ENCODE assay signal across 17 mouse cellular contexts in the genomic region with DNA sequence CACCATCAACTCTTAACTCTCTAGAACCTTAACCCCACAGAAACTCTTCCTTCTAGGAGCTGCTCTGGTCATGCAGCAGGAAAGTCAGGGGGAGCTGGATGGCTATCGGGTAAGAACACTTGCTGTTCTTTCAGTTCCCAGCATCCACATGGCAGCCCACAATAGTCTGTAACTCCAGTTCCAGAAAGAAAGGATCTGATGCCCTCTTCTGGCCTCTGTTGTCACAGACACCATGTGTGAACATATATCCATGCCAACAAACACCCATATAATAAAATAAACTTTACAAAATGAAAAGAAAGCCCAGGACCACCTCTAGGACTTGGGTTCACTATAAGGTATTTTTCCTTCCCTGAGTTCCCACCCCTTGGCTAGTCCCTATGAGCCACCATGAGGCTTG. TPM values are rescaled to one million over a fixed set of nuclear protein-coding genes. Genes with fewer than 3 reads are reported as not detected.
DNase-seq lines count a peak whose midpoint lies in the region; ATAC-seq and TF ChIP-seq lines count a peak whose summit lies in the region.
"Had no signal": no experiment of that assay in that cellular context is flagged by ENCODE, and none has a peak within 500 bp of the region (broad histone marks: within the 10 kb centered on the region; RNA-seq: fewer than 3 reads in every experiment).

No protein-coding gene starts in this region.

- TF ChIP-seq EP300 in lung, postnatal 0 days (IDR thresholded peaks at IDR 0.05): no peak

- TF ChIP-seq POLR2A in cortical plate, adult 2 months (IDR thresholded peaks at IDR 0.05; ENCODE audit: extremely low read depth, insufficient read depth, low read length): no peak

- H3K27ac ChIP-seq in forebrain, postnatal 0 days (ENCODE audit: low read depth, low read length): no peak overlapping the region
- H3K27ac ChIP-seq in forebrain, embryonic 10.5 days: no peak overlapping the region
- no peak overlapping the region for H3K27ac ChIP-seq in kidney, embryonic 16.5 days (ENCODE audit: low read length)
- no peak overlapping the region for H3K27ac ChIP-seq in lung, postnatal 0 days (ENCODE audit: low read length)
- no peak overlapping the region for H3K27ac ChIP-seq in cortical plate, adult 2 months (ENCODE audit: insufficient read depth, low read length)
- H3K27ac ChIP-seq: embryonic facial prominence, embryonic 15.5 days; forebrain, embryonic 12.5 days; liver, embryonic 12.5 days had no signal

- H3K27me3 ChIP-seq in forebrain, postnatal 0 days (ENCODE audit: insufficient read depth, low read length): no peaks in the 10 kb centered on the region
- H3K27me3 ChIP-seq in forebrain, embryonic 10.5 days (ENCODE audit: poor library complexity, severe bottlenecking): no peaks in the 10 kb centered on the region
- H3K27me3 ChIP-seq in kidney, embryonic 16.5 days (ENCODE audit: insufficient read depth, low read length): no peaks in the 10 kb centered on the region
- no peaks in the 10 kb centered on the region for H3K27me3 ChIP-seq in lung, postnatal 0 days (replicated peaks; ENCODE audit: insufficient read depth, low read length)
- H3K27me3 ChIP-seq: embryonic facial prominence, embryonic 15.5 days; forebrain, embryonic 12.5 days; heart, embryonic 15.5 days had no signal

- H3K36me3 ChIP-seq in forebrain, postnatal 0 days (ENCODE audit: insufficient read depth): peaks cover 20% of the 10 kb centered on the region
- H3K36me3 ChIP-seq in forebrain, embryonic 10.5 days (replicated peaks): peaks cover 58% of the 10 kb centered on the region
- peaks cover 14% of the 10 kb centered on the region; the same call in 1 of the 2 replicates for H3K36me3 ChIP-seq in kidney, embryonic 16.5 days (ENCODE audit: insufficient read depth, low read length)
- no peaks in the 10 kb centered on the region for H3K36me3 ChIP-seq in lung, postnatal 0 days (ENCODE audit: insufficient read depth, low read length)
- H3K36me3 ChIP-seq: heart, embryonic 15.5 days; liver, embryonic 12.5 days had no signal

- ATAC-seq in forebrain, postnatal 0 days: no peak
- no peak for ATAC-seq in kidney, embryonic 16.5 days (ENCODE audit: low FRiP score, low TSS enrichment)
- ATAC-seq in lung, postnatal 0 days: no peak
- ATAC-seq: liver, embryonic 12.5 days had no signal

- no peak overlapping the region for H3K4me2 ChIP-seq in forebrain, postnatal 0 days (ENCODE audit: low read depth)
- no peak overlapping the region for H3K4me2 ChIP-seq in kidney, embryonic 16.5 days (replicated peaks; ENCODE audit: low read depth, low read length)
- H3K4me2 ChIP-seq in lung, postnatal 0 days (replicated peaks; ENCODE audit: low read depth, low read length): no peak overlapping the region
- H3K4me2 ChIP-seq: embryonic facial prominence, embryonic 15.5 days; forebrain, embryonic 12.5 days; heart, embryonic 15.5 days; liver, embryonic 12.5 days had no signal

- H3K4me3 ChIP-seq in forebrain, postnatal 0 days (ENCODE audit: low read depth, low read length): no peak overlapping the region
- no peak overlapping the region for H3K4me3 ChIP-seq in forebrain, embryonic 10.5 days
- no peak overlapping the region for H3K4me3 ChIP-seq in kidney, embryonic 16.5 days (ENCODE audit: low read length)
- no peak overlapping the region for H3K4me3 ChIP-seq in lung, postnatal 0 days (ENCODE audit: low read depth, low read length)
- H3K4me3 ChIP-seq in cortical plate, adult 2 months (ENCODE audit: insufficient read depth, low read length): no peak overlapping the region
- H3K4me3 ChIP-seq: embryonic facial prominence, embryonic 15.5 days; forebrain, embryonic 12.5 days; heart, embryonic 15.5 days; liver, embryonic 12.5 days had no signal

- no peak overlapping the region for H3K9ac ChIP-seq in forebrain, postnatal 0 days
- H3K9ac ChIP-seq in kidney, embryonic 16.5 days (replicated peaks; ENCODE audit: low read length): no peak overlapping the region
- H3K9ac ChIP-seq in lung, postnatal 0 days (replicated peaks; ENCODE audit: low read depth): no peak overlapping the region
- H3K9ac ChIP-seq: embryonic facial prominence, embryonic 15.5 days; forebrain, embryonic 12.5 days; heart, embryonic 15.5 days; liver, embryonic 12.5 days had no signal

- peaks cover 12% of the 10 kb centered on the region; the same call in 1 of the 2 replicates for H3K4me1 ChIP-seq in forebrain, postnatal 0 days (ENCODE audit: insufficient read depth)
- H3K4me1 ChIP-seq in forebrain, embryonic 10.5 days: peaks cover 17% of the 10 kb centered on the region; the same call in 1 of the 2 replicates
- H3K4me1 ChIP-seq in kidney, embryonic 16.5 days (ENCODE audit: insufficient read depth, low read length): peaks cover 35% of the 10 kb centered on the region
- H3K4me1 ChIP-seq in lung, postnatal 0 days (ENCODE audit: insufficient read depth, low read depth, low read length): peaks cover 34% of the 10 kb centered on the region
- H3K4me1 ChIP-seq in cortical plate, adult 2 months (ENCODE audit: control insufficient read depth, insufficient read depth, low read length): peaks cover 35% of the 10 kb centered on the region
- H3K4me1 ChIP-seq: liver, embryonic 12.5 days had no signal

- 58% methylated on average over 1 of the region's 1 CpGs for WGBS in forebrain, postnatal 0 days
- 86% methylated on average over 1 of the region's 1 CpGs for WGBS in forebrain, embryonic 10.5 days
- 60% methylated on average over 1 of the region's 1 CpGs for WGBS in kidney, embryonic 16.5 days
- WGBS in lung, postnatal 0 days: 65% methylated on average over 1 of the region's 1 CpGs

- peak; percentile 32 for TF ChIP-seq CTCF in forebrain, postnatal 0 days (IDR thresholded peaks at IDR 0.05; ENCODE audit: low read depth)
- peak; percentile 58 for TF ChIP-seq CTCF in lung, postnatal 0 days (IDR thresholded peaks at IDR 0.05)
- 0 out of 2 replicates have a peak, but pooled peaks have one; percentile 3 for TF ChIP-seq CTCF in cortical plate, adult 2 months (IDR thresholded peaks at IDR 0.05; ENCODE audit: extremely low read depth, insufficient read depth, low read length)

- no peaks in the 10 kb centered on the region for H3K9me3 ChIP-seq in forebrain, postnatal 0 days (ENCODE audit: low read length)
- no peaks in the 10 kb centered on the region for H3K9me3 ChIP-seq in forebrain, embryonic 10.5 days
- H3K9me3 ChIP-seq in kidney, embryonic 16.5 days (ENCODE audit: low read length): no peaks in the 10 kb centered on the region
- no peaks in the 10 kb centered on the region for H3K9me3 ChIP-seq in lung, postnatal 0 days (ENCODE audit: low read length)
- H3K9me3 ChIP-seq: embryonic facial prominence, embryonic 15.5 days; forebrain, embryonic 12.5 days; heart, embryonic 15.5 days; liver, embryonic 12.5 days had no signal

- no peak for DNase-seq in forebrain, postnatal 0 days
- DNase-seq in forebrain, embryonic 10.5 days (ENCODE audit: extremely low spot score, low spot score): no peak
- DNase-seq in kidney, adult 9 months: peak; percentile 39
- peak; percentile 34 for DNase-seq in lung, postnatal 0 days (ENCODE audit: low spot score)
- no peak for DNase-seq in lung, adult 18-20 months
- no peak for DNase-seq in thymus, postnatal 0 days (ENCODE audit: low spot score)
- DNase-seq: adrenal gland, postnatal 36 days; cerebellum, adult 9-10 months; layer of hippocampus, postnatal 36 days; left cerebral cortex, postnatal 4 days; midbrain, embryonic 14.5 days had no signal

RNA-seq across cellular contexts. Expression of gene Zcchc14, which starts 30.8 kb away (rescaled TPM):
- total RNA-seq in forebrain, postnatal 0 days (2014; rRNA removed): 69.0 and 85.8 TPM in 2 replicates
- 13.9 and 17.4 TPM in 2 replicates for polyA plus RNA-seq in forebrain, postnatal 0 days (2015; fragmentation: Nextera tagmentation; extraction: Ambion mirVana)
- polyA plus RNA-seq in forebrain, embryonic 10.5 days (2016; fragmentation: Nextera tagmentation; extraction: Ambion mirVana): 16.4 and 16.9 TPM in 2 replicates
- 16.4 and 17.8 TPM in 2 replicates for polyA plus RNA-seq in kidney, embryonic 16.5 days (2015; fragmentation: Nextera tagmentation; extraction: Ambion mirVana)
- polyA plus RNA-seq in lung, postnatal 0 days (2015; fragmentation: Nextera tagmentation; extraction: Ambion mirVana): 11.1 and 14.7 TPM in 2 replicates
- 34.3 and 36.3 TPM in 2 replicates for polyA plus RNA-seq in cortical plate, adult 2 months (2012; rRNA removed)
- 1.5 and 1.8 TPM in 2 replicates for polyA plus RNA-seq in thymus, postnatal 0 days (2015; fragmentation: Nextera tagmentation; extraction: Ambion mirVana)

RNA-seq across cellular contexts. Expression of gene Map1lc3b, which starts 31.7 kb away (rescaled TPM):
- total RNA-seq in forebrain, postnatal 0 days (2014; rRNA removed): 262 and 284 TPM in 2 replicates
- polyA plus RNA-seq in forebrain, postnatal 0 days (2015; fragmentation: Nextera tagmentation; extraction: Ambion mirVana): 386 and 390 TPM in 2 replicates
- polyA plus RNA-seq in forebrain, embryonic 10.5 days (2016; fragmentation: Nextera tagmentation; extraction: Ambion mirVana): 175 TPM in 2 replicates
- 201 and 211 TPM in 2 replicates for polyA plus RNA-seq in kidney, embryonic 16.5 days (2015; fragmentation: Nextera tagmentation; extraction: Ambion mirVana)
- 411 and 449 TPM in 2 replicates for polyA plus RNA-seq in lung, postnatal 0 days (2015; fragmentation: Nextera tagmentation; extraction: Ambion mirVana)
- 123 and 130 TPM in 2 replicates for polyA plus RNA-seq in cortical plate, adult 2 months (2012; rRNA removed)
- polyA plus RNA-seq in thymus, postnatal 0 days (2015; fragmentation: Nextera tagmentation; extraction: Ambion mirVana): 325 and 329 TPM in 2 replicates

RNA-seq across cellular contexts. Expression of gene Fbxo31, which starts 43.3 kb away (rescaled TPM):
- 52.1 and 58.3 TPM in 2 replicates for total RNA-seq in forebrain, postnatal 0 days (2014; rRNA removed)
- 31.5 and 38.2 TPM in 2 replicates for polyA plus RNA-seq in forebrain, postnatal 0 days (2015; fragmentation: Nextera tagmentation; extraction: Ambion mirVana)
- 13.1 and 14.8 TPM in 2 replicates for polyA plus RNA-seq in forebrain, embryonic 10.5 days (2016; fragmentation: Nextera tagmentation; extraction: Ambion mirVana)
- polyA plus RNA-seq in kidney, embryonic 16.5 days (2015; fragmentation: Nextera tagmentation; extraction: Ambion mirVana): 14.7 and 16.2 TPM in 2 replicates
- 12.1 and 13.9 TPM in 2 replicates for polyA plus RNA-seq in lung, postnatal 0 days (2015; fragmentation: Nextera tagmentation; extraction: Ambion mirVana)
- 96.6 and 103 TPM in 2 replicates for polyA plus RNA-seq in cortical plate, adult 2 months (2012; rRNA removed)
- 14.3 and 18.3 TPM in 2 replicates for polyA plus RNA-seq in thymus, postnatal 0 days (2015; fragmentation: Nextera tagmentation; extraction: Ambion mirVana)

Comparison
In these comparisons a context has a peak if more than half of its experiments do, and no peak if none do; other contexts are left out.
1. DNase-seq: peak in kidney, adult 9 months (single experiment) and lung, postnatal 0 days (single experiment); none in forebrain, postnatal 0 days (single experiment), forebrain, embryonic 10.5 days (single experiment), lung, adult 18-20 months (0 of 2) and thymus, postnatal 0 days (single experiment).
2. CTCF ChIP-seq: peak in every context shown above with its lines; median percentile 58 in lung, postnatal 0 days; 32 in forebrain, postnatal 0 days; 3 in cortical plate, adult 2 months.